Mouse (Mus musculus): ENCODE data around the gene Mob1a.

DNA sequence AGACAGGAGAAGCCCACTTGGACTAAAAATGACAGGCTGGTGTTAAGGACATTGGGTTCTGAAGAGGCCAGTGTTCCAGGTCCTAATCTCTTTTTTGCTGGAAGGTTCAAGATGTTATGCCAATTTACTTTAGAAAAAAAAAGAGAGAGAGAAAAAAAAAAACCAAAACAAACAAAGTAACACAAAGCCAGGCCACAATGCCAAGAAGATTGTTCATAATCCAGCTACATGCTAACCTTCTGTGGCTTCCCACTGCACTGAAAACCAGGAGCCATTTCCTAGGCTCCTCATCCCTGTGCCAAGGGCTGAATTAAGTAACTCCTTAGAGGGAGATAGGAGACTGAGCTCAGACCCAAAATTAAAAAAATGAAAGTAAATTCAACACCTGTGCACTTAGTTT, 10.5 kb upstream of the Mob1a start:
- TF ChIP-seq CTCF (IDR thresholded peaks at IDR 0.05; ENCODE audit: borderline replicate concordance, insufficient read depth, low read depth, low read length) (no peak), POLR2A (IDR thresholded peaks at IDR 0.05; ENCODE audit: borderline replicate concordance, insufficient read depth, low read length) (no peak)
